Mouse (Mus musculus): ENCODE measurements around the gene Tmem87b. TPM values are rescaled to one million over a fixed set of nuclear protein-coding genes. Genes with fewer than 3 reads are reported as not detected.

Tmem87b gene
- 36.3 and 39.0 TPM in 2 replicates for polyA plus RNA-seq (2015; fragmentation: Nextera tagmentation; extraction: Ambion mirVana)

- Histone ChIP-seq H3K4me2 (peak within 1 kb of the TSS; percentile 71), H3K9ac (peak within 1 kb of the TSS; percentile 87), H3K27me3 (no peaks in the 10 kb centered on the region), H3K9me3 (no peaks in the 10 kb centered on the region), H3K4me1 (replicated peaks) (peaks cover 29% of the 10 kb centered on the region), H3K27ac (peak within 1 kb of the TSS; percentile 91), H3K36me3 (no peaks in the 10 kb centered on the region), H3K4me3 (peak within 1 kb of the TSS; percentile 63)
- ATAC-seq (ENCODE audit: low FRiP score), result peak; percentile 95
- WGBS, result under 1% methylated on average over 59 of the region's 59 CpGs
Observed at GRCm38 (mm10) chr2:128817786-128818681, at the start of gene Tmem87b. Tmem87b (plus strand) TSS chr2:128818118.

GRCm38 (mm10) chr2:128768545-128769247 is 49.2 kb upstream of the Tmem87b start:
- WGBS, result 84% methylated on average over 4 of the region's 4 CpGs
- Histone ChIP-seq H3K4me1 (replicated peaks) (no peaks in the 10 kb centered on the region), H3K36me3 (no peaks in the 10 kb centered on the region), H3K4me2 (no peak overlapping the region), H3K27ac (no peak overlapping the region), H3K9me3 (no peaks in the 10 kb centered on the region), H3K9ac (no peak overlapping the region), H3K4me3 (no peak overlapping the region), H3K27me3 (no peaks in the 10 kb centered on the region)
- no peak for ATAC-seq (ENCODE audit: low FRiP score)

GRCm38 (mm10) chr2:128770557-128770956 is 47.4 kb upstream of the Tmem87b start:
- H3K4me1 ChIP-seq (replicated peaks), result no peaks in the 10 kb centered on the region
- no peak for ATAC-seq (ENCODE audit: low FRiP score)
- H3K9me3 ChIP-seq, result no peaks in the 10 kb centered on the region
- no peak overlapping the region for H3K9ac ChIP-seq
- no peak overlapping the region for H3K4me2 ChIP-seq
- no peaks in the 10 kb centered on the region for H3K27me3 ChIP-seq
- no peak overlapping the region for H3K27ac ChIP-seq
- no peaks in the 10 kb centered on the region for H3K36me3 ChIP-seq
- H3K4me3 ChIP-seq, result no peak overlapping the region
- WGBS, result 93% methylated on average over 6 of the region's 6 CpGs

- ATAC-seq (ENCODE audit: low FRiP score), result no peak
- 86% methylated on average over 4 of the region's 4 CpGs for WGBS
- Histone ChIP-seq H3K27me3 (no peaks in the 10 kb centered on the region), H3K4me1 (replicated peaks) (no peaks in the 10 kb centered on the region), H3K9me3 (no peaks in the 10 kb centered on the region), H3K27ac (no peak overlapping the region), H3K4me2 (no peak overlapping the region), H3K9ac (no peak overlapping the region), H3K36me3 (no peaks in the 10 kb centered on the region), H3K4me3 (no peak overlapping the region)
Observed at GRCm38 (mm10) chr2:128771048-128771447, 46.9 kb upstream of the Tmem87b start.

GRCm38 (mm10) chr2:128771750-128772338 is 46.1 kb upstream of the Tmem87b start:
- 90% methylated on average over 7 of the region's 7 CpGs for WGBS
- H3K27ac ChIP-seq, result no peak overlapping the region

GRCm38 (mm10) chr2:128782231-128782630 is 35.7 kb upstream of the Tmem87b start:
- H3K4me1 ChIP-seq (replicated peaks), result 0 out of 2 replicates have a peak, but pooled peaks cover 5% of the 10 kb centered on the region

More at GRCm38 (mm10) chr2:128771750-128772338, 46.1 kb upstream of the Tmem87b start:
- no peak overlapping the region for H3K4me3 ChIP-seq
- H3K4me1 ChIP-seq (replicated peaks), result no peaks in the 10 kb centered on the region
- no peaks in the 10 kb centered on the region for H3K9me3 ChIP-seq
- no peaks in the 10 kb centered on the region for H3K36me3 ChIP-seq
- no peak overlapping the region for H3K9ac ChIP-seq
- H3K4me2 ChIP-seq, result no peak overlapping the region
- no peak for ATAC-seq (ENCODE audit: low FRiP score)
- no peaks in the 10 kb centered on the region for H3K27me3 ChIP-seq

GRCm38 (mm10) chr2:128783660-128784345 is 34.1 kb upstream of the Tmem87b start:
- ATAC-seq (ENCODE audit: low FRiP score), result no peak
- Histone ChIP-seq H3K36me3 (no peaks in the 10 kb centered on the region), H3K4me3 (no peak overlapping the region), H3K9ac (no peak overlapping the region), H3K27ac (no peak overlapping the region), H3K4me2 (no peak overlapping the region), H3K9me3 (no peaks in the 10 kb centered on the region), H3K4me1 (replicated peaks) (0 out of 2 replicates have a peak, but pooled peaks cover 5% of the 10 kb centered on the region), H3K27me3 (no peaks in the 10 kb centered on the region)
- WGBS, result 76% methylated on average over 10 of the region's 10 CpGs

More at GRCm38 (mm10) chr2:128782231-128782630, 35.7 kb upstream of the Tmem87b start:
- Histone ChIP-seq H3K9ac (no peak overlapping the region), H3K4me3 (no peak overlapping the region), H3K4me2 (no peak overlapping the region), H3K9me3 (no peaks in the 10 kb centered on the region), H3K27me3 (no peaks in the 10 kb centered on the region), H3K36me3 (no peaks in the 10 kb centered on the region), H3K27ac (no peak overlapping the region)
- 90% methylated on average over 5 of the region's 5 CpGs for WGBS
- no peak for ATAC-seq (ENCODE audit: low FRiP score)

GRCm38 (mm10) chr2:128784814-128785213 is 33.1 kb upstream of the Tmem87b start:
- no peaks in the 10 kb centered on the region for H3K27me3 ChIP-seq
- 0 out of 2 replicates have a peak, but pooled peaks cover 5% of the 10 kb centered on the region for H3K4me1 ChIP-seq (replicated peaks)
- H3K27ac ChIP-seq, result no peak overlapping the region
- no peak overlapping the region for H3K4me3 ChIP-seq
- no peak overlapping the region for H3K4me2 ChIP-seq
- ATAC-seq (ENCODE audit: low FRiP score), result no peak
- 90% methylated on average over 7 of the region's 7 CpGs for WGBS
- H3K9me3 ChIP-seq, result no peaks in the 10 kb centered on the region
- H3K36me3 ChIP-seq, result no peaks in the 10 kb centered on the region
- no peak overlapping the region for H3K9ac ChIP-seq

- no peak overlapping the region for H3K4me2 ChIP-seq
- H3K36me3 ChIP-seq, result no peaks in the 10 kb centered on the region
- ATAC-seq (ENCODE audit: low FRiP score), result no peak
- H3K9me3 ChIP-seq, result no peaks in the 10 kb centered on the region
- H3K27ac ChIP-seq, result no peak overlapping the region
- H3K4me3 ChIP-seq, result no peak overlapping the region
- no peaks in the 10 kb centered on the region for H3K27me3 ChIP-seq
- WGBS, result 50% methylated on average over 5 of the region's 5 CpGs
- H3K4me1 ChIP-seq (replicated peaks), result 0 out of 2 replicates have a peak, but pooled peaks cover 5% of the 10 kb centered on the region
- H3K9ac ChIP-seq, result no peak overlapping the region
Observed at GRCm38 (mm10) chr2:128786341-128786740, 31.6 kb upstream of the Tmem87b start.

- H3K4me2 ChIP-seq, result no peak overlapping the region
- 73% methylated on average over 1 of the region's 1 CpGs for WGBS
Observed at GRCm38 (mm10) chr2:128786795-128787194, 31.1 kb upstream of the Tmem87b start.

GRCm38 (mm10) chr2:128787805-128788204 is 30.1 kb upstream of the Tmem87b start:
- WGBS, result 93% methylated on average over 3 of the region's 3 CpGs
- H3K36me3 ChIP-seq, result no peaks in the 10 kb centered on the region
- H3K9me3 ChIP-seq, result no peaks in the 10 kb centered on the region
- no peak overlapping the region for H3K27ac ChIP-seq
- no peaks in the 10 kb centered on the region for H3K27me3 ChIP-seq
- no peak overlapping the region for H3K4me3 ChIP-seq
- H3K4me2 ChIP-seq, result no peak overlapping the region
- H3K4me1 ChIP-seq (replicated peaks), result 0 out of 2 replicates have a peak, but pooled peaks cover 5% of the 10 kb centered on the region
- no peak for ATAC-seq (ENCODE audit: low FRiP score)
- H3K9ac ChIP-seq, result no peak overlapping the region

More at GRCm38 (mm10) chr2:128786795-128787194, 31.1 kb upstream of the Tmem87b start:
- H3K4me3 ChIP-seq, result no peak overlapping the region
- H3K27me3 ChIP-seq, result no peaks in the 10 kb centered on the region
- no peak for ATAC-seq (ENCODE audit: low FRiP score)
- no peaks in the 10 kb centered on the region for H3K36me3 ChIP-seq
- H3K27ac ChIP-seq, result no peak overlapping the region
- H3K4me1 ChIP-seq (replicated peaks), result 0 out of 2 replicates have a peak, but pooled peaks cover 5% of the 10 kb centered on the region
- no peak overlapping the region for H3K9ac ChIP-seq
- no peaks in the 10 kb centered on the region for H3K9me3 ChIP-seq
